Mouse (Mus musculus): ENCODE results near the gene Inpp4b.

DNA sequence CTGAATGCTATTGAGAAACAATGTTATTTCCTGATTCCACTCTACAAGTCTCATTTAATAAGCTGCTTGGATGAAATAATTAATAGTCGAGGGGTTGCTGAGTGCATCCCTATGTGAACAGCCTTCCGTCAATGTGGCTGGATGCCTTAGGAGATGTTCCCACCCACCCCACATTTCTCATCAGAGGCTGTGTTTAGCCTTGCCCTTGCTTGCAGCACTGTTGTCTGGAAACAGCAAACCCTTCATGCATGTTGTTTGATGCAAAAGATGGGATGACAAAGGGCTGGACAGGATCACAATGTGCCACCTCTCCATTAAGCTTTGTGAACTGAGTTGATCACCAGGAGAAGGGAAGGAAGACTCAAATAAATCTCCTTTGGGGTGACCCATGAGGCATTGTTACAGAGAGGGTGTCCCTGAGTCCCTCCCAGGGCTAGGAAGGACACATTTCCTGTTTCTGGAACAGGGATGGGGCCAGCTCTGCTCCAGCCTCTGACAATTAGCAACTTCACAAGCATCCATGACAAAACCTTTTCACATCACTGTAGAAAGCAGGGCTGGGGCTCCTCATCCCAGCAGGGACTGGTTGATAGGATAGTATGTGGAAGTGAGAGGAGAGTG is 239.6 kb downstream of the Inpp4b start:
- TF ChIP-seq CTCF (IDR thresholded peaks at IDR 0.05; ENCODE audit: low read depth): no peak
- TF ChIP-seq EP300 (IDR thresholded peaks at IDR 0.05; ENCODE audit: low read depth): no peak
